Mouse (Mus musculus): ENCODE data around the gene Trdmt1. TPM values are rescaled to one million over a fixed set of nuclear protein-coding genes. Genes with fewer than 3 reads are reported as not detected.
"Not testable (repeated sequence)": the region's sequence is repeated elsewhere in the genome, so short reads cannot be mapped to it uniquely, and the experiment has no call there.

Trdmt1 gene
- 0.15 and 0.39 TPM in 2 replicates for polyA plus RNA-seq (2012; rRNA removed)

DNA sequence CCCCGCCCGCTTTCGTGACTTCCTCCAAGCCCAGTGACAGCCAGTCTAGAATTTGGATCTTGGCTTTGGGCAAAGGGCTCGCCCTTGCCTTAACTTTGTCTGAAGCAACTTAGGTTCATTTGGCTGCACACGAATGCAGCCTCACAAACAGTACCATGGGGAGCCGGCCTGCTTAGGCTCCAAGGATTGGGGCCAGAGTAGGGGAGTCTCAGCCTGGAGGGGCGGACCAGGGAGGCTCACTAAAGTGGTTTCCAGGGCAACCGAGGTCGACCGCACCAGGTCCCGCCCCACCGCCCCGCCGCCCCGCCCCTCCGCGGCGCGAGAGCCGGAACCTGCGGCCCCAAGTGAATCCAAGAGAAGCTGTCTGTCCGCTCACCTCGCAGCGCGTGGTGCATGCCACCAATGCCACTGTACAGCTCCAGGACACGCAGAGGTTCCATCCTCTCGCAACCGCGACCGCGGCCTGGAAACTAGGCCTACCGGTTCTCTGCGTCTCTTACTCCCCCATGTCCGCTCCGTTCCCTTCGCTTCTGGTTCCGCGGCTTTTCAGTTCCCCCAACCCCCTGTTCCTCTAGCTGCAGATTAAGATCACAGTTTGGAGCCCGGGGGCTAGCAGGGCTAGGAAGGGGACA is at the start of gene Trdmt1:
Gene Trdmt1 (minus strand): TSS at position 476 of the 632 bp plus-strand sequence.
- WGBS = under 1% methylated on average over 39 of the region's 39 CpGs
- TF ChIP-seq CTCF (IDR thresholded peaks at IDR 0.05; ENCODE audit: extremely low read depth, insufficient read length, insufficient replicate concordance, low read depth, low read length) (no peak), POLR2A (IDR thresholded peaks at IDR 0.05; ENCODE audit: low read depth, low read length) (no peak)
- Histone ChIP-seq H3K36me3 (ENCODE audit: control insufficient read depth, insufficient read depth, low read length) (no peaks in the 10 kb centered on the region), H3K4me3 (ENCODE audit: low read depth, low read length) (peak within 1 kb of the TSS; percentile 88), H3K27me3 (ENCODE audit: control insufficient read depth, insufficient read depth, low read length) (no peaks in the 10 kb centered on the region), H3K4me1 (ENCODE audit: control insufficient read depth, insufficient read depth, insufficient read length, low read length) (peaks cover 2% of the 10 kb centered on the region; the same call in 1 of the 2 replicates), H3K27ac (ENCODE audit: insufficient read depth, low read depth, low read length) (peak within 1 kb of the TSS; percentile 78)

DNA sequence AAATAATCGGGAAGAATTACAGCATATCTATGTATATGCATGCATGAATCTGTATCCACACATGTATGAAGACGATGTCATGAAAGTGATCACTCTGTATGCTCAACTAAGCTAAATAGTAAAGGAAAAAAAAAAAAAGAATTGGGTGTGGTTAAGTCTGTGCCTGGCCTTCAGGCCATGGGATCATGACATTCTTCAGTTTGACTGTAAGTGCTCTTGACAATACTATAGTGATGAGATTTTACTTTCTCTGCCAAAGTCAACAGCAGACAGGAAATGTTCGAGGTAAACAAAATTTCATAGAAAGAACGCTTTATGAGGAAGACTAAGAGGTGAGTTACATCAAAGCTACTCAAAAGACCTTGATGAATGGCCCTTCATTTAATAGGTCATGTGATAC is 48.9 kb upstream of the Trdmt1 start:
- WGBS = 62% methylated on average over 4 of the region's 4 CpGs
- Histone ChIP-seq H3K4me1 (ENCODE audit: control insufficient read depth, insufficient read depth, insufficient read length, low read length) (no peaks in the 10 kb centered on the region), H3K27me3 (ENCODE audit: control insufficient read depth, insufficient read depth, low read length) (no peaks in the 10 kb centered on the region), H3K36me3 (ENCODE audit: control insufficient read depth, insufficient read depth, low read length) (no peaks in the 10 kb centered on the region), H3K27ac (ENCODE audit: insufficient read depth, low read depth, low read length) (no peak overlapping the region), H3K4me3 (ENCODE audit: low read depth, low read length) (no peak overlapping the region)
- TF ChIP-seq POLR2A (IDR thresholded peaks at IDR 0.05; ENCODE audit: low read depth, low read length) (no peak), CTCF (IDR thresholded peaks at IDR 0.05; ENCODE audit: extremely low read depth, insufficient read length, insufficient replicate concordance, low read depth, low read length) (no peak)

DNA sequence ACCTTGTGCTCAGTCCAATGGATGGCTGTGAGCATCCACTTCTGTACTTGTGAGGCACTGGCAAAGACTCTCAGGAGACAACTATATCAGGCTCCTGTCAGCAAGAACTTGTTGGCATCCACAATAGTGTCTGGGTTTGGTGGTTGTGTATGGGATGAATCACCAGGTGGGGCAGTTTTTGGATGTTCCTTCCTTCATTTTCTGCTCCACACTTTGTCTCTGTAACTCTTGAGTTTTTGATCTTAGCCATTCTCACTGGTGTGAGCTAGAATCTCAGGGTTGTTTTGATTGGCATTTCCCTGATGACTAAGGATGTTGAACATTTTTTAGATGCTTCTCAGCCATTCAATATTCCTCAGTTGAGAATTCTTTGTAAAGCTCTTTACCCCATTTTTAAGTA is 39.3 kb upstream of the Trdmt1 start:
- not testable (repeated sequence) for H3K27ac ChIP-seq (ENCODE audit: insufficient read depth, low read depth, low read length); H3K4me1 ChIP-seq (ENCODE audit: control insufficient read depth, insufficient read depth, insufficient read length, low read length); H3K27me3 ChIP-seq (ENCODE audit: control insufficient read depth, insufficient read depth, low read length); H3K4me3 ChIP-seq (ENCODE audit: low read depth, low read length); H3K36me3 ChIP-seq (ENCODE audit: control insufficient read depth, insufficient read depth, low read length)

DNA sequence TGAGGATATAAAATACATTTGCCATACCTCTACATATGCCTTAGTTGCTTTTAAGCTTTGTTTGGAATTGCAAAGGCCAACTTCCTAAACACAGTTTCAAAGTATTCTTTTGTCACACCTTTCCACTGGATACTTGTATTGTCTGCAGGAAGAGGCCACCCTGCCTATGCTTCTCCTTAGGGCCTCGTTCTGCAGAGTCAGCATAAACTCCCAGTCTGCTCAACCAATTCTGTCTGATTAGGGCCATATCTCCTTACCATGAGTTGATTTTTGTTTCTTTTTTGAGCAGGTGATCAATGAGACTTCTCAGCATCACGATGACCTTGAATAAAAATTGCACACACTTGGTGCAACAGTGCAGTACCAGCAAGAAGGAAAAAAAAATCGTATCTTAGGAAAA is 37.7 kb upstream of the Trdmt1 start:
- no peaks in the 10 kb centered on the region for H3K27me3 ChIP-seq (ENCODE audit: control insufficient read depth, insufficient read depth, low read length)
- WGBS = 67% methylated on average over 3 of the region's 3 CpGs
- TF ChIP-seq CTCF (IDR thresholded peaks at IDR 0.05; ENCODE audit: extremely low read depth, insufficient read length, insufficient replicate concordance, low read depth, low read length) = no peak
- no peak for TF ChIP-seq POLR2A (IDR thresholded peaks at IDR 0.05; ENCODE audit: low read depth, low read length)
- H3K4me3 ChIP-seq (ENCODE audit: low read depth, low read length) = no peak overlapping the region
- no peak overlapping the region for H3K27ac ChIP-seq (ENCODE audit: insufficient read depth, low read depth, low read length)
- H3K4me1 ChIP-seq (ENCODE audit: control insufficient read depth, insufficient read depth, insufficient read length, low read length) = no peaks in the 10 kb centered on the region
- H3K36me3 ChIP-seq (ENCODE audit: control insufficient read depth, insufficient read depth, low read length) = peaks cover 12% of the 10 kb centered on the region; the same call in 1 of the 2 replicates

GRCm38 (mm10) chr2:13579991-13580390 is 35.5 kb upstream of the Trdmt1 start:
- TF ChIP-seq POLR2A (IDR thresholded peaks at IDR 0.05; ENCODE audit: low read depth, low read length) = no peak
- peak; percentile 38; the same call in 1 of the 2 replicates for TF ChIP-seq CTCF (IDR thresholded peaks at IDR 0.05; ENCODE audit: extremely low read depth, insufficient read length, insufficient replicate concordance, low read depth, low read length)
- WGBS = 59% methylated on average over 11 of the region's 11 CpGs
- H3K27me3 ChIP-seq (ENCODE audit: control insufficient read depth, insufficient read depth, low read length) = no peaks in the 10 kb centered on the region
- no peaks in the 10 kb centered on the region; the same call in 1 of the 2 replicates for H3K4me1 ChIP-seq (ENCODE audit: control insufficient read depth, insufficient read depth, insufficient read length, low read length)
- H3K27ac ChIP-seq (ENCODE audit: insufficient read depth, low read depth, low read length) = no peak overlapping the region
- H3K36me3 ChIP-seq (ENCODE audit: control insufficient read depth, insufficient read depth, low read length) = peaks cover 12% of the 10 kb centered on the region; the same call in 1 of the 2 replicates
- H3K4me3 ChIP-seq (ENCODE audit: low read depth, low read length) = no peak overlapping the region

DNA sequence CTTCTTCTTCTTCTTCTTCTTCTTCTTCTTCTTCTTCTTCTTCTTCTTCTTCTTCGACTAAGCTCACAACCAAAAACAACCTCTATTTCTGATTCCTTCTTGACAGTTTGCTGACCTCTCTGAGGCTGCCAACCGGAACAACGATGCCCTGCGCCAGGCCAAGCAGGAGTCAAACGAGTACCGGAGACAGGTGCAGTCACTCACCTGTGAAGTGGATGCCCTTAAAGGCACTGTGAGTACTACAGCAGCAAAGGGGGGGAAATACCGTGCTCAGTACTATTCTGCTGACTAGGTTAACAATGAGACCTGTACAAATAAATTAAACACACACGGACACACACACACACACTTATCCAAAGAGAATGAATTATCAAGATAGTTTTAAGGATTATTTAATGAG is 34.8 kb upstream of the Trdmt1 start:
- WGBS = 84% methylated on average over 8 of the region's 8 CpGs
- TF ChIP-seq CTCF (IDR thresholded peaks at IDR 0.05; ENCODE audit: extremely low read depth, insufficient read length, insufficient replicate concordance, low read depth, low read length) (no peak), POLR2A (IDR thresholded peaks at IDR 0.05; ENCODE audit: low read depth, low read length) (no peak)
- H3K36me3 ChIP-seq (ENCODE audit: control insufficient read depth, insufficient read depth, low read length) = peaks cover 12% of the 10 kb centered on the region; the same call in 1 of the 2 replicates
- peaks cover 7% of the 10 kb centered on the region for H3K4me1 ChIP-seq (ENCODE audit: control insufficient read depth, insufficient read depth, insufficient read length, low read length)
- H3K4me3 ChIP-seq (ENCODE audit: low read depth, low read length) = no peak overlapping the region
- H3K27me3 ChIP-seq (ENCODE audit: control insufficient read depth, insufficient read depth, low read length) = no peaks in the 10 kb centered on the region
- H3K27ac ChIP-seq (ENCODE audit: insufficient read depth, low read depth, low read length) = no peak overlapping the region

- Histone ChIP-seq H3K36me3 (ENCODE audit: control insufficient read depth, insufficient read depth, low read length) (peaks cover 12% of the 10 kb centered on the region; the same call in 1 of the 2 replicates), H3K27ac (ENCODE audit: insufficient read depth, low read depth, low read length) (no peak overlapping the region), H3K4me3 (ENCODE audit: low read depth, low read length) (no peak overlapping the region), H3K4me1 (ENCODE audit: control insufficient read depth, insufficient read depth, insufficient read length, low read length) (peaks cover 14% of the 10 kb centered on the region), H3K27me3 (ENCODE audit: control insufficient read depth, insufficient read depth, low read length) (no peaks in the 10 kb centered on the region)
- 83% methylated on average over 14 of the region's 14 CpGs for WGBS
- TF ChIP-seq POLR2A (IDR thresholded peaks at IDR 0.05; ENCODE audit: low read depth, low read length) (no peak), CTCF (IDR thresholded peaks at IDR 0.05; ENCODE audit: extremely low read depth, insufficient read length, insufficient replicate concordance, low read depth, low read length) (no peak)
These were observed 34.1 kb upstream of the Trdmt1 start for GRCm38 (mm10) chr2:13578473-13579152.

Measured in small intestine, adult 2 months (tissue).